Mouse (Mus musculus): ENCODE results near the gene Atg14. TPM values are rescaled to one million over a fixed set of nuclear protein-coding genes. Genes with fewer than 3 reads are reported as not detected.
A peak's percentile ranks its signal among the peaks of the same experiment; 100 is the strongest.

Gene Atg14
- total RNA-seq, 1 experiment, result 19.8 TPM

DNA sequence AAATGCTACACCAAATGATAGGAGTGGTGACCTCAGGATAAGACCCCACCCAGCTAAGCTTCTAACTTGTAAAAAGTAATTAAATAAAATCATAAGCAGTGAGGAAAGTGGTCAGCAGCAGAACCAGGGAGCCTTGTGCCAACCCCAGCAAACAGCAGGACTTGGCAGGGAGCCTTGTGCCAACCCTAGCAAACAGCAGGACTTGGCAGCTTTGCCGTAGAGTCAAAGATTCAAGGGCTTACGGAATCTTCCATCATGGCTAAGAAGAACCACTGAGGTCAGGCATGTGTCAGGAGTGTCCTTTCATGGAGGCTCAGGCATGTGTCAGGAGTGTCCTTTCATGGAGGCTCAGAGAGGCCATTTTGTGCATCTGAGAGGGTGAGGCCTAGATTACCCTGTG lies 7.6 kb upstream of the Atg14 start:
- in situ Hi-C loops (cut with MboI; ENCODE audit: low sequenced_read_pairs in 2 of 2, unreplicated experiment in 2 of 2), result no loop called here
- Histone ChIP-seq H3K9ac (ENCODE audit: insufficient read depth, low read depth, low read length, poor library complexity, severe bottlenecking) (no peak overlapping the region), H3K36me3 (ENCODE audit: control insufficient read depth, insufficient read depth, low read length, poor library complexity, severe bottlenecking) (no peaks in the 10 kb centered on the region), H3K4me1 (ENCODE audit: control insufficient read depth in 2 of 2, insufficient read depth in 2 of 2, low read length in 2 of 2, poor library complexity in 1 of 2) (peaks cover 2 to 8% of the 10 kb centered on the region in 2 experiments; a peak in 3 of 4 replicates), H3K27ac (ENCODE audit: insufficient read depth, low read depth, low read length, poor library complexity, severe bottlenecking) (no peak overlapping the region), H3K9me3 (ENCODE audit: control insufficient read depth, insufficient read depth, low read depth, low read length) (no peaks in the 10 kb centered on the region), H3K4me3 (ENCODE audit: insufficient read depth in 1 of 2, low read depth in 1 of 2, low read length in 2 of 2, poor library complexity in 1 of 2, severe bottlenecking in 1 of 2) (no peak overlapping the region)
- DNase-seq (ENCODE audit: low read depth, low spot score), result no peak
- TF ChIP-seq CHD2 (IDR thresholded peaks at IDR 0.05; ENCODE audit: low read depth, low read length), result no peak
- TF ChIP-seq HCFC1 (IDR thresholded peaks at IDR 0.05; ENCODE audit: borderline replicate concordance, insufficient read depth, low read length), result no peak
- TF ChIP-seq ZNF384 (IDR thresholded peaks at IDR 0.05; ENCODE audit: low read depth, low read length), result no peak
- no peak for TF ChIP-seq ZC3H11A (IDR thresholded peaks at IDR 0.05; ENCODE audit: borderline replicate concordance, low read depth, low read length)
- TF ChIP-seq MAFK (IDR thresholded peaks at IDR 0.05; ENCODE audit: insufficient read depth, low read depth, low read length), result no peak

DNA sequence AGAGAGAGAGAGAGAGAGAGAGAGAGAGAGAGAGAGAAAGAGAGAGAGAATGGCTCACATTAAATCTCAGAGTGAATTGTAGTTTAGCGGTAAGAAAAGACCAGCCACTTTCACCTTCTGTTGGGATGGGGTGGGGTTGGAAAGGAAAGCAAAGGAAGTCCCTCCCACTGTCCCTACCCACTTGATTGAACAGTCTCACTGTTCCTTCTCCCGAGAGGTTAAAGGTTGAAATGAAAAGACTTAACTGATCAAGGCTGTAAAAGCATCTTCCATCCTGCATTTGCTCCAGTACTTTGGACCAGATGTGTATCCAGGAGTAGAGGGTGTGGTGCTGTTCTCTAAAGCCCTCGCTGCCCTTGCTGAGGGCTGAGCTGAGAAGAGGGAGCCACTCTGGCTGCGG lies 6.2 kb upstream of the Atg14 start:
- H3K9ac ChIP-seq (ENCODE audit: insufficient read depth, low read depth, low read length, poor library complexity, severe bottlenecking), result no peak overlapping the region
- peak overlapping the region; percentile 14; the same call in 1 of the 2 replicates for H3K27ac ChIP-seq (ENCODE audit: insufficient read depth, low read depth, low read length, poor library complexity, severe bottlenecking)
- in situ Hi-C loops (cut with MboI; ENCODE audit: low sequenced_read_pairs in 2 of 2, unreplicated experiment in 2 of 2), result no loop called here
- H3K4me3 ChIP-seq (ENCODE audit: insufficient read depth in 1 of 2, low read depth in 1 of 2, low read length in 2 of 2, poor library complexity in 1 of 2, severe bottlenecking in 1 of 2), result peak overlapping the region; percentile 32 to 48; a peak in 3 of 4 replicates
- TF ChIP-seq ZNF384 (IDR thresholded peaks at IDR 0.05; ENCODE audit: low read depth, low read length) (no peak), HCFC1 (IDR thresholded peaks at IDR 0.05; ENCODE audit: borderline replicate concordance, insufficient read depth, low read length) (no peak), CHD2 (IDR thresholded peaks at IDR 0.05; ENCODE audit: low read depth, low read length) (no peak), MAFK (IDR thresholded peaks at IDR 0.05; ENCODE audit: insufficient read depth, low read depth, low read length) (no peak), ZC3H11A (IDR thresholded peaks at IDR 0.05; ENCODE audit: borderline replicate concordance, low read depth, low read length) (no peak)
- no peaks in the 10 kb centered on the region for H3K36me3 ChIP-seq (ENCODE audit: control insufficient read depth, insufficient read depth, low read length, poor library complexity, severe bottlenecking)
- DNase-seq (ENCODE audit: low read depth, low spot score), result no peak
- H3K4me1 ChIP-seq (ENCODE audit: control insufficient read depth in 2 of 2, insufficient read depth in 2 of 2, low read length in 2 of 2, poor library complexity in 1 of 2), result peaks cover 2 to 8% of the 10 kb centered on the region in 2 experiments; a peak in 3 of 4 replicates
- H3K9me3 ChIP-seq (ENCODE audit: control insufficient read depth, insufficient read depth, low read depth, low read length), result no peaks in the 10 kb centered on the region

DNA sequence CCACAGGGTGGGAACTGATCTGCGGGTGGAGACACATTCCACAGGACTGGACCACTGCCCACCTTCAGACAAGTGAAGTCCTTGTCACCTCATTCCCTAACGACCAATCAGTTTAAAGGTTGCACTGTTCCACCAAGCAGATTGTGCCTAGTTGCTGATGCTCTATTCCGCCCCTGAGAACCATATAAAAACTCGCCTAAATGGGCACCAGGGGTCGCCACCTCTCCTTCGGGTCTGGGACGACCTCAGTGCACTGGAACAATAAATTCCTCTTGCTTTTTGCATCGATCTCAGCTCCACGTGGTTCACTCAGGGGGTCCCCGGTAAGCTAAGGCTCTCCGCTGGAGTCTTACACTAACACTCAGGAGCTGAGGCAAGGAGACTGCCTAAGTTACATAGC lies 4.3 kb upstream of the Atg14 start:
- Histone ChIP-seq H3K4me3 (ENCODE audit: insufficient read depth in 1 of 2, low read depth in 1 of 2, low read length in 2 of 2, poor library complexity in 1 of 2, severe bottlenecking in 1 of 2) (no peak overlapping the region), H3K9me3 (ENCODE audit: control insufficient read depth, insufficient read depth, low read depth, low read length) (no peaks in the 10 kb centered on the region), H3K4me1 (ENCODE audit: control insufficient read depth in 2 of 2, insufficient read depth in 2 of 2, low read length in 2 of 2, poor library complexity in 1 of 2) (peaks cover 2 to 7% of the 10 kb centered on the region in 2 experiments), H3K27ac (ENCODE audit: insufficient read depth, low read depth, low read length, poor library complexity, severe bottlenecking) (peak overlapping the region; percentile 51), H3K9ac (ENCODE audit: insufficient read depth, low read depth, low read length, poor library complexity, severe bottlenecking) (no peak overlapping the region; the same call in 1 of the 2 replicates), H3K36me3 (ENCODE audit: control insufficient read depth, insufficient read depth, low read length, poor library complexity, severe bottlenecking) (no peaks in the 10 kb centered on the region)
- TF ChIP-seq ZC3H11A (IDR thresholded peaks at IDR 0.05; ENCODE audit: borderline replicate concordance, low read depth, low read length), result peak; percentile 31; the same call in 1 of the 2 replicates
- no peak for TF ChIP-seq HCFC1 (IDR thresholded peaks at IDR 0.05; ENCODE audit: borderline replicate concordance, insufficient read depth, low read length)
- DNase-seq (ENCODE audit: low read depth, low spot score), result no peak
- in situ Hi-C loops (cut with MboI; ENCODE audit: low sequenced_read_pairs in 2 of 2, unreplicated experiment in 2 of 2), result no loop called here

DNA sequence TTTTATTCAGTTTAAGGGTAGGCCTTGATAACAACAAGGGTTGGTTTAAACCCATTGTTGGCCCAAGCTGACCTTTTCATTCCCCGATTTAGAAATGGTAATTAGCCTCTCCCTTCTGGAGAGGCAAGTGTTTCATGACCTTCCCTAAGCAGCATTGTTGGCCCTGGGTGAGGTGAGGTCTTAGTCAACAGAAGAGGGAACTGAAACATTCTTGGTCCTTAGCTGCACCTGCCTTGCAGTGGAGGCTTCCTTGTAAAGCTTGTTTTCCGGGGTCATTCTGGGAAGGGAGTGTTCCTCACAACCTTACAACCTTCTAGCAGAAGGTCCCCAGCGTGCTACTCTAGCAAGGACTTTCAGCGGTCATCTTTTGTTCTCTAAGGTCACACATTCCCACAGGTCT lies 2.3 kb upstream of the Atg14 start:
- TF ChIP-seq MAFK (IDR thresholded peaks at IDR 0.05; ENCODE audit: insufficient read depth, low read depth, low read length) (no peak), CHD2 (IDR thresholded peaks at IDR 0.05; ENCODE audit: low read depth, low read length) (no peak; the same call in 1 of the 2 replicates), HCFC1 (IDR thresholded peaks at IDR 0.05; ENCODE audit: borderline replicate concordance, insufficient read depth, low read length) (no peak), ZNF384 (IDR thresholded peaks at IDR 0.05; ENCODE audit: low read depth, low read length) (no peak), ZC3H11A (IDR thresholded peaks at IDR 0.05; ENCODE audit: borderline replicate concordance, low read depth, low read length) (no peak)
- in situ Hi-C loops (cut with MboI; ENCODE audit: low sequenced_read_pairs in 2 of 2, unreplicated experiment in 2 of 2), result no loop called here

More for the DNA sequence above, 2.3 kb upstream of the Atg14 start:
- H3K27ac ChIP-seq (ENCODE audit: insufficient read depth, low read depth, low read length, poor library complexity, severe bottlenecking), result peak overlapping the region; percentile 88; the same call in 1 of the 2 replicates
- no peaks in the 10 kb centered on the region for H3K9me3 ChIP-seq (ENCODE audit: control insufficient read depth, insufficient read depth, low read depth, low read length)
- H3K36me3 ChIP-seq (ENCODE audit: control insufficient read depth, insufficient read depth, low read length, poor library complexity, severe bottlenecking), result no peaks in the 10 kb centered on the region
- H3K4me3 ChIP-seq (ENCODE audit: insufficient read depth in 1 of 2, low read depth in 1 of 2, low read length in 2 of 2, poor library complexity in 1 of 2, severe bottlenecking in 1 of 2), result no peak overlapping the region
- no peak overlapping the region for H3K9ac ChIP-seq (ENCODE audit: insufficient read depth, low read depth, low read length, poor library complexity, severe bottlenecking)
- peak; percentile 75 for DNase-seq (ENCODE audit: low read depth, low spot score)
- H3K4me1 ChIP-seq (ENCODE audit: control insufficient read depth in 2 of 2, insufficient read depth in 2 of 2, low read length in 2 of 2, poor library complexity in 1 of 2), result peaks cover 2 to 9% of the 10 kb centered on the region in 2 experiments; a peak in 2 of 4 replicates

All from ES-E14 (cell line).